Mouse (Mus musculus): ENCODE data around the gene Safb2. TPM values are rescaled to one million over a fixed set of nuclear protein-coding genes. Genes with fewer than 3 reads are reported as not detected.
"Not testable (repeated sequence)": the region's sequence is repeated elsewhere in the genome, so short reads cannot be mapped to it uniquely, and the experiment has no call there.

The Safb2 gene
- polyA plus RNA-seq, 1 experiment: 77.1 TPM

GRCm38 (mm10) chr17:56613236-56613844 is 29.0 kb upstream of the Safb2 start, which contains the start of gene Rpl36:
Gene Rpl36 (plus strand): TSS chr17:56613416.
- under 1% methylated on average over 52 of the region's 52 CpGs for WGBS
- Histone ChIP-seq H3K36me3 (ENCODE audit: control insufficient read depth, insufficient read depth, low read length) (no peaks in the 10 kb centered on the region), H3K27me3 (replicated peaks; ENCODE audit: control insufficient read depth, insufficient read depth, low read length) (no peaks in the 10 kb centered on the region), H3K27ac (ENCODE audit: insufficient read depth, low read depth, low read length) (peak within 1 kb of the TSS; percentile 86), H3K4me3 (ENCODE audit: insufficient read depth, low read depth, low read length) (peak within 1 kb of the TSS; percentile 61), H3K4me1 (ENCODE audit: control insufficient read depth, insufficient read depth, low read length) (peaks cover 15% of the 10 kb centered on the region; the same call in 1 of the 2 replicates)
- DNase-seq: peak; percentile 98
- TF ChIP-seq POLR2A (IDR thresholded peaks at IDR 0.05; ENCODE audit: low read depth, low read length) (peak; percentile 80), CTCF (conservative IDR thresholded peaks at IDR 0.05; ENCODE audit: insufficient read depth, insufficient read length, low read depth, low read length) (peak; percentile 87)

DNA sequence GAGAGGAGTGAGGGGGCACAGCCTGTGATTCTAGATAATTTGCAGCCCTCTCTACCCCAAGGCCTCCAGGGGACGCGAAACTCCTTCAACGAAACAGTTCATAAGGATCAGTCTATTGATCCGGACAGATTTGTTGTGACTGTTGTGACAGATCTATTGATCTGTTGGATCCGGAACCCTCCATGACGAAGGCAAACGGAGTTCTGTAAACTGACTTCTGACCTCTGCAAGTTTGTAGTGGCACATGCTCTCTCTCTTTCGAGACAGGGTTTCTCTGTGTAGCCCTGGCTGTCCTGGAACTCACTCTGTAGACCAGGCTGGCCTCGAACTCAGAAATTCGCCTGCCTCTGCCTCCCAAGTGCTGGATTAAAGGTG is 28.2 kb upstream of the Safb2 start:
- not testable (repeated sequence) for H3K27ac ChIP-seq (ENCODE audit: insufficient read depth, low read depth, low read length); H3K4me3 ChIP-seq (ENCODE audit: insufficient read depth, low read depth, low read length); DNase-seq; H3K36me3 ChIP-seq (ENCODE audit: control insufficient read depth, insufficient read depth, low read length); H3K27me3 ChIP-seq (replicated peaks; ENCODE audit: control insufficient read depth, insufficient read depth, low read length)
- H3K4me1 ChIP-seq (ENCODE audit: control insufficient read depth, insufficient read depth, low read length): peaks cover 15% of the 10 kb centered on the region; the same call in 1 of the 2 replicates
- 83% methylated on average over 10 of the region's 10 CpGs for WGBS

- Histone ChIP-seq H3K27ac (ENCODE audit: insufficient read depth, low read depth, low read length) (no peak overlapping the region), H3K4me1 (ENCODE audit: control insufficient read depth, insufficient read depth, low read length) (peaks cover 15% of the 10 kb centered on the region; the same call in 1 of the 2 replicates)
- DNase-seq: peak; percentile 50
These were observed 27.6 kb upstream of the Safb2 start for GRCm38 (mm10) chr17:56611861-56612564.

DNA sequence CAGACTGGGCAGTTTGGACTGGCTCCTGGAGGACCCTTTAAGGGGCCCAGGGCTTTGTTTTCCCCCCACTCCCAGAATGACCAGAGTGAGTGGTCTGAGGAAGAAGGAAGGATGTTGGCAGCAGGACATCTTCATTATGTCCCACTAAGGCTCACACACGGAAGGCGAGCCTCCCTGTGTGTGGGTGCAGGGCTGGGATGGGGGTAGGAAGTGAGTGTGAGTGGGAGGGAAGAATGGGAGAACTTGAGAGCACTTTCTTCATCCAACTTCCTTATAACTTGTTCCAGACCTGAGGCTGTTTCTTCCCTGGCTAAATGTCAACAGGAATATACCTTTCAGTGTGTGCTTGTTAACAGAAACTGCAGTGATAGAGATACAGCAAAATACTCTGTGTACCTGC is 26.9 kb upstream of the Safb2 start:
- TF ChIP-seq POLR2A (IDR thresholded peaks at IDR 0.05; ENCODE audit: low read depth, low read length): no peak
- TF ChIP-seq CTCF (conservative IDR thresholded peaks at IDR 0.05; ENCODE audit: insufficient read depth, insufficient read length, low read depth, low read length): no peak
- H3K27me3 ChIP-seq (replicated peaks; ENCODE audit: control insufficient read depth, insufficient read depth, low read length): no peaks in the 10 kb centered on the region
- no peak overlapping the region for H3K4me3 ChIP-seq (ENCODE audit: insufficient read depth, low read depth, low read length)
- DNase-seq: no peak
- WGBS: 70% methylated on average over 2 of the region's 2 CpGs
- peaks cover 1% of the 10 kb centered on the region; the same call in 1 of the 2 replicates for H3K36me3 ChIP-seq (ENCODE audit: control insufficient read depth, insufficient read depth, low read length)
- peaks cover 15% of the 10 kb centered on the region; the same call in 1 of the 2 replicates for H3K4me1 ChIP-seq (ENCODE audit: control insufficient read depth, insufficient read depth, low read length)
- H3K27ac ChIP-seq (ENCODE audit: insufficient read depth, low read depth, low read length): no peak overlapping the region

More at GRCm38 (mm10) chr17:56611861-56612564, 27.6 kb upstream of the Safb2 start:
- TF ChIP-seq CTCF (conservative IDR thresholded peaks at IDR 0.05; ENCODE audit: insufficient read depth, insufficient read length, low read depth, low read length): no peak
- TF ChIP-seq POLR2A (IDR thresholded peaks at IDR 0.05; ENCODE audit: low read depth, low read length): no peak
- Histone ChIP-seq H3K4me3 (ENCODE audit: insufficient read depth, low read depth, low read length) (no peak overlapping the region), H3K27me3 (replicated peaks; ENCODE audit: control insufficient read depth, insufficient read depth, low read length) (no peaks in the 10 kb centered on the region), H3K36me3 (ENCODE audit: control insufficient read depth, insufficient read depth, low read length) (no peaks in the 10 kb centered on the region)
- WGBS: 26% methylated on average over 14 of the region's 14 CpGs

- Histone ChIP-seq H3K27ac (ENCODE audit: insufficient read depth, low read depth, low read length) (peak within 1 kb of the TSS; percentile 93), H3K4me3 (ENCODE audit: insufficient read depth, low read depth, low read length) (peak within 1 kb of the TSS; percentile 94), H3K4me1 (ENCODE audit: control insufficient read depth, insufficient read depth, low read length) (peaks cover 15% of the 10 kb centered on the region; the same call in 1 of the 2 replicates), H3K27me3 (replicated peaks; ENCODE audit: control insufficient read depth, insufficient read depth, low read length) (no peaks in the 10 kb centered on the region), H3K36me3 (ENCODE audit: control insufficient read depth, insufficient read depth, low read length) (peaks cover 1% of the 10 kb centered on the region; the same call in 1 of the 2 replicates)
- peak; percentile 99 for DNase-seq
- WGBS: under 1% methylated on average over 44 of the region's 44 CpGs
- peak; percentile 74 for TF ChIP-seq POLR2A (IDR thresholded peaks at IDR 0.05; ENCODE audit: low read depth, low read length)
- TF ChIP-seq CTCF (conservative IDR thresholded peaks at IDR 0.05; ENCODE audit: insufficient read depth, insufficient read length, low read depth, low read length): peak; percentile 54
These were observed 25.2 kb upstream of the Safb2 start, which contains the start of gene 2410015M20Rik for GRCm38 (mm10) chr17:56609452-56610171. Gene 2410015M20Rik (minus strand): TSS chr17:56609771.

DNA sequence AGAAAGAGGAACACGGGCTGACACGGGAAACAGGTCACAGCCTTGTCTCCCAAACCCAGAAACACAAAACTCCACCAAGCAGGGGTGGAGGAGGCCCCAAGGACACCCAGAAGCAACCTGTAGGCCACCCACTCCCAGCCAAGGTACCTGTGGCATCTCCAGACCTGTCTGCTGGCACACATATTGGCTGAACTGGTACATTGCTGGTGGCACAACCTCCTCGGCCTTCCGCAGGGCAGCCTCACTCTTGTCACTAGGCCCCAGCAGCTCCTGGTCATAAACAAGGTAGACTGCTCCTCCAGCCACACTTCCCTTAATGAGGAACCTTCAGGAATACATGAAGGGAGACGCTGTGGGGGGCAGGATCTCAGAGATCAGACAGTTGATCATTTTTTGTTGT is 24.3 kb upstream of the Safb2 start:
- Histone ChIP-seq H3K36me3 (ENCODE audit: control insufficient read depth, insufficient read depth, low read length) (peaks cover 1% of the 10 kb centered on the region; the same call in 1 of the 2 replicates), H3K27me3 (replicated peaks; ENCODE audit: control insufficient read depth, insufficient read depth, low read length) (no peaks in the 10 kb centered on the region), H3K4me3 (ENCODE audit: insufficient read depth, low read depth, low read length) (peak overlapping the region; percentile 94), H3K4me1 (ENCODE audit: control insufficient read depth, insufficient read depth, low read length) (0 out of 2 replicates have a peak, but pooled peaks cover 10% of the 10 kb centered on the region), H3K27ac (ENCODE audit: insufficient read depth, low read depth, low read length) (no peak overlapping the region)
- WGBS: 22% methylated on average over 5 of the region's 5 CpGs
- no peak for DNase-seq
- TF ChIP-seq POLR2A (IDR thresholded peaks at IDR 0.05; ENCODE audit: low read depth, low read length) (no peak), CTCF (conservative IDR thresholded peaks at IDR 0.05; ENCODE audit: insufficient read depth, insufficient read length, low read depth, low read length) (no peak)

Data from kidney, adult 2 months (tissue).